Mouse (Mus musculus) stomach, embryonic 14.5 days (tissue): ENCODE results near the gene Pdk3. TPM values are rescaled to one million over a fixed set of nuclear protein-coding genes. Genes with fewer than 3 reads are reported as not detected.

ENCODE experiments used
- ATAC-seq: fragments of 200-750 bp; cut with Nextera tagmentation; 2 replicates; pipeline ENCODE4 v1.8.0; 2017; ENCODE audit warnings: low read depth, moderate TSS enrichment; ENCODE audit not compliant: insufficient number of reproducible peaks, insufficient read depth, low FRiP score
- H3K27ac ChIP-seq: fragments of 300-500 bp; sonication (generic); 2 replicates; pipeline ENCODE4 v1.5.1; 2014; ENCODE audit warnings: mild to moderate bottlenecking, low read length, moderate library complexity, mixed read lengths
- H3K27me3 ChIP-seq: fragments of 300-500 bp; sonication (generic); 2 replicates; pipeline ENCODE4 v1.6.1; 2014; ENCODE audit warnings: low read length, control low read depth, mixed read lengths; ENCODE audit not compliant: control insufficient read depth, insufficient read depth
- H3K36me3 ChIP-seq: fragments of 300-500 bp; sonication (generic); 2 replicates; pipeline ENCODE4 v1.6.1; 2014; ENCODE audit warnings: mild to moderate bottlenecking, control low read depth, low read length, moderate library complexity, mixed read lengths; ENCODE audit not compliant: control insufficient read depth, insufficient read depth
- H3K4me1 ChIP-seq: fragments of 300-500 bp; sonication (generic); 2 replicates; pipeline ENCODE4 v1.6.1; 2014; ENCODE audit warnings: low read length, control low read depth, mixed read lengths; ENCODE audit not compliant: control insufficient read depth, insufficient read depth
- H3K4me2 ChIP-seq: fragments of 300-500 bp; sonication (generic); replicated peaks from 2 replicates; pipeline ENCODE4 v1.6.1; 2014; ENCODE audit warnings: low read depth, low read length, control low read depth
- H3K4me3 ChIP-seq: fragments of 300-500 bp; sonication (generic); 2 replicates; pipeline ENCODE4 v1.5.1; 2014; ENCODE audit warnings: low read depth, low read length, control low read depth
- H3K9ac ChIP-seq: fragments of 300-500 bp; sonication (generic); replicated peaks from 2 replicates; pipeline ENCODE4 v1.6.1; 2014; ENCODE audit warnings: low read depth, mild to moderate bottlenecking, control low read depth, low read length, moderate library complexity, mixed read lengths
- H3K9me3 ChIP-seq: fragments of 300-500 bp; sonication (generic); 2 replicates; pipeline ENCODE4 v1.6.1; 2016; ENCODE audit warnings: low read depth, low read length, control low read depth; ENCODE audit not compliant: control insufficient read depth
- WGBS: fragments of 180-500 bp; shearing (Covaris S2); extraction: QIAGEN DNeasy Blood & Tissue Kit; methylation state at CpG from one replicate; pipeline ENCODE4 v1.1.7; 2014; 5-methylcytosine and 5-hydroxymethylcytosine counted together
- polyA plus RNA-seq: library from polyadenylated mRNA; unstranded; fragments of >200 nt; fragmentation: Nextera tagmentation; extraction: Ambion mirVana; gene quantifications from 2 replicates; pipeline ENCODE4 v1.2.1, GENCODE M21; 2014

Pdk3 gene
- polyA plus RNA-seq, 1 experiment from 2014 or later: 52.6 TPM

GRCm38 (mm10) chrX:93732975-93733748 lies 98.8 kb downstream of the Pdk3 start:
- 69% methylated on average over 6 of the region's 6 CpGs for WGBS
- Histone ChIP-seq H3K4me1 (no peaks in the 10 kb centered on the region), H3K4me3 (no peak overlapping the region), H3K27me3 (no peaks in the 10 kb centered on the region), H3K9ac (no peak overlapping the region), H3K36me3 (no peaks in the 10 kb centered on the region), H3K4me2 (no peak overlapping the region), H3K27ac (no peak overlapping the region), H3K9me3 (no peaks in the 10 kb centered on the region)
- ATAC-seq: no peak

GRCm38 (mm10) chrX:93732407-93732806 lies 99.6 kb downstream of the Pdk3 start:
- Histone ChIP-seq H3K4me1 (no peaks in the 10 kb centered on the region), H3K4me2 (no peak overlapping the region), H3K27ac (no peak overlapping the region), H3K4me3 (no peak overlapping the region), H3K9me3 (no peaks in the 10 kb centered on the region), H3K27me3 (no peaks in the 10 kb centered on the region), H3K36me3 (no peaks in the 10 kb centered on the region), H3K9ac (no peak overlapping the region)
- no peak for ATAC-seq

DNA sequence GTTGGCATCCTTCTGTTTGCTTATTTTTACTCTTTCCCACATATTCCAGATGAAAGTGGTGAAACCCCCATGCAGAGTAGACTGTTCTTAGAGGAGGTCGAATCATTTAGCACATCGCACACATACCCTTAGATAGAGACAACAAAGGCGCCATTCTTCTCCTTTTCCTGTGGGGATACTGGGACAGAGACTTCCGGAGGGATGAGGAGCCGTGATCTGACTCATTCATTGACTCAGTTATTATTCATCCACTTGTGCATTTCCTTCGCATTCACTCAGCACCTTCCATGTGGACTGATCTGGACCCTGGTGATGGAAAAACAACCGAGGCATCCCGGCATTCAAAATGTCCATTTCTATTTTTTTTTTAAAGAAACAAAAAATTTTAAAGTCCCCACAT lies 101.1 kb downstream of the Pdk3 start:
- no peaks in the 10 kb centered on the region for H3K4me1 ChIP-seq
- no peak overlapping the region for H3K9ac ChIP-seq
- no peak overlapping the region for H3K4me3 ChIP-seq
- no peaks in the 10 kb centered on the region for H3K27me3 ChIP-seq
- H3K27ac ChIP-seq: no peak overlapping the region
- H3K4me2 ChIP-seq: no peak overlapping the region
- H3K9me3 ChIP-seq: no peaks in the 10 kb centered on the region
- H3K36me3 ChIP-seq: no peaks in the 10 kb centered on the region
- no peak for ATAC-seq
- WGBS: 84% methylated on average over 8 of the region's 8 CpGs

GRCm38 (mm10) chrX:93729529-93729928 lies 102.5 kb downstream of the Pdk3 start:
- no peak for ATAC-seq
- no peak overlapping the region for H3K9ac ChIP-seq
- no peaks in the 10 kb centered on the region for H3K36me3 ChIP-seq
- no peaks in the 10 kb centered on the region for H3K9me3 ChIP-seq
- H3K27ac ChIP-seq: no peak overlapping the region
- no peak overlapping the region for H3K4me2 ChIP-seq
- WGBS: 93% methylated on average over 1 of the region's 1 CpGs
- H3K4me3 ChIP-seq: no peak overlapping the region
- H3K4me1 ChIP-seq: no peaks in the 10 kb centered on the region
- H3K27me3 ChIP-seq: no peaks in the 10 kb centered on the region

Other genes with a start within 250 kb of the Pdk3 start
- 21.3 and 22.7 TPM in 2 replicates for gene Pola1, start 200.0 kb downstream of the Pdk3 start, polyA plus RNA-seq
- 2.7 and 2.8 TPM in 2 replicates for gene Pcyt1b, start 177.3 kb downstream of the Pdk3 start, polyA plus RNA-seq
- 0.17 TPM in 1 of 2 replicates, not detected in the other for gene AU015836, start 136.5 kb upstream of the Pdk3 start, polyA plus RNA-seq